Mouse (Mus musculus): ENCODE results near the gene Duxf3.
"Not testable (repeated sequence)": the region's sequence is repeated elsewhere in the genome, so short reads cannot be mapped to it uniquely, and the experiment has no call there.

The Duxf3 gene

GRCm38 (mm10) chr10:58223161-58223560, 9.3 kb downstream of the Duxf3 start:
- in situ Hi-C loops (cut with MseI, MboI) = not testable (repeated sequence)

DNA sequence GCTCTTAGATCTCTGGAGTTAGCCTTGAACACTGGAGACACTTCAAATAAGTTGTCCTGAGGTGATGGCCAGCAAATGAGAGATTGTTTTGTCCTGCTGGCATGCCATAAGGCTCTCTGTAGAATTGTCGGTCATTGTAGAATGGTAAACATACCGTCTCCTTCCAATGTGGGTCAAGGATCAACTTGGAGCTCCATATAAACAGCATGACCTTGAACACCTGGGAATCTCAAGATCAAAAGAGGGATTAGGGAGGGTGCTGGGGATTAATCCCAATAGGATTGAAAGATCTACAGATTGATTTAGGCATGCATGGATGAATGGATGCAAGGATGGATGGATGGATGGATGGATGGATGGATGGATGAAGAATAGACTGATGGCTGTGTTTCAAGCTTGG, 10.9 kb downstream of the Duxf3 start:
- in situ Hi-C loops (cut with MseI, MboI) = not testable (repeated sequence)

DNA sequence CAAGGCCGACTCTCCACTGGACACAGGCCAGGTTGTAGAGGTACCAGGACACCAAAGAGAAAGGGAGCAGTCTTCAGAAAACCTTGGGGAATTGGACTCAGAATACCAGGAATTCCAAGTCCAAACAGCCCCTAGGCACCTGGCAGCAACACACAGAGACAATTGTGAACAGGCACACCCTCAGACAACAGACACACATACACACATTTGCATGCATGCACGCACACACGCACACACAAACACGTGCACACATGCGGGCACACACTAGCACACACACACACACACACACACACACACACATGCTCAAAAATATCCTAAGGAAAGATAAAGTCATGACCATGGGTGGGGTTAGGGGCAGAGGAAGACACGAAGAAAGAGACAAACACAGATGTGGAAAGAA, 11.7 kb downstream of the Duxf3 start:
- in situ Hi-C loops (cut with MseI, MboI) = no loop called here

GRCm38 (mm10) chr10:58217366-58217765, 15.1 kb downstream of the Duxf3 start:
- in situ Hi-C loops (cut with MseI, MboI) = no loop called here

GRCm38 (mm10) chr10:58215353-58215752, 17.1 kb downstream of the Duxf3 start:
- in situ Hi-C loops (cut with MseI, MboI) = no loop called here

- in situ Hi-C loops (cut with MseI, MboI) = no loop called here
These were observed 17.5 kb downstream of the Duxf3 start for GRCm38 (mm10) chr10:58214934-58215333.

- in situ Hi-C loops (cut with MseI, MboI) = no loop called here
These were observed 18.0 kb downstream of the Duxf3 start for GRCm38 (mm10) chr10:58214497-58214896.

DNA sequence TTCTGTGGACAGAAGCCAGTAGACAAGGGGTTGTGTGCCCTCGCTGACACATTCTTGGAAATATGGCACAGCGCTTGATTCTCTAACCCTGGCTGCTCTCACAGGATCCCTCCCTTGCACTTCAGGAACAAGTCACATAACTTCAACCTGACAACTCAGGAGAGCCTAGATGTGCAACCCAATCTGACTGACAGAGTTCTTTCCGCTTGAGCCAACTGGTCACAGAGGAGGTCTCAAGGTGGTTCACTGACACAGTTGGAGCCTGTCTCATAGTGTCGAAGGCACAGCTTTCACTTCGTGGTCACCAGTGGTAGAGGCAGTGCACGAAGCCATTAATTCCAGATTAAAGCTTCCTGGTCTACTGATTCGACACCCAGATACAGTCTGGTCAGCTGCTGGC, 20.2 kb downstream of the Duxf3 start:
- in situ Hi-C loops (cut with MseI, MboI) = no loop called here

DNA sequence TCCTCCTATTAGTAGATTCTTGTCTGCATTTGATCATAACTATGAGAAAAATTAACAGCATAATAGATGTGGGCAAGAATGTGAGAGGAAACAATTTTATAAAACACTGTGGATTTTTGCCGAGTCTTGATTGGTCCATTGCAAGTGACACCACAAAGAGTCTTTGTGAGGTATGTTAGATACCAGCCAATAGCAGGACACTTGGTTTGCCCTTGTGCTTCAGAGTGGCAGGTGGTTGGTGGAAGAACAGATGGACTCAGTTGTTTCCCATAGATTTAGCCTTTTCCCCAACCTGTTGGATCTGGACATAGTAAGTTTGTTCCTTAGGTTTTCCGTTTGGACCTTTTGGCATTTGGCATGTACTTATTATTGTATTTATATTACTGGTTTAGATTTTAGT, 21.3 kb downstream of the Duxf3 start:
- in situ Hi-C loops (cut with MseI, MboI) = no loop called here

DNA sequence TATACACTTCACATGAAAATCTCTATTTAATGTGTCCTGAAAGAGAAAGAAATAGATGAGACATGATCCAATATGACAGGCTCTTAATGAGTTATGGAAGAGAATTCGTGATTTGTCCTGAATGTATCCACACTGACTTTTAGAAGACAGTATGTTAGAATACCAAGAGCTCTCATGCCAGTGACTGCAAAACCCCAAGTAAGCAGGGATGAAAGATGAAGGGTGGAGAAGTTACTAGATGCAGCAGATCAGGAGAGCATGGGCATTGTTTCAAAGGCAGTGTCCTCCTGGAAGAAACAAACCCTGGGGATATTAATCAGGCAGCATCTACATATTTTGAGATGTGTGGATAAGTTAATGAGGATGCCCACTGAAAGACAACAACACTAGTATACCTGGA, 22.0 kb downstream of the Duxf3 start:
- in situ Hi-C loops (cut with MseI, MboI) = no loop called here

DNA sequence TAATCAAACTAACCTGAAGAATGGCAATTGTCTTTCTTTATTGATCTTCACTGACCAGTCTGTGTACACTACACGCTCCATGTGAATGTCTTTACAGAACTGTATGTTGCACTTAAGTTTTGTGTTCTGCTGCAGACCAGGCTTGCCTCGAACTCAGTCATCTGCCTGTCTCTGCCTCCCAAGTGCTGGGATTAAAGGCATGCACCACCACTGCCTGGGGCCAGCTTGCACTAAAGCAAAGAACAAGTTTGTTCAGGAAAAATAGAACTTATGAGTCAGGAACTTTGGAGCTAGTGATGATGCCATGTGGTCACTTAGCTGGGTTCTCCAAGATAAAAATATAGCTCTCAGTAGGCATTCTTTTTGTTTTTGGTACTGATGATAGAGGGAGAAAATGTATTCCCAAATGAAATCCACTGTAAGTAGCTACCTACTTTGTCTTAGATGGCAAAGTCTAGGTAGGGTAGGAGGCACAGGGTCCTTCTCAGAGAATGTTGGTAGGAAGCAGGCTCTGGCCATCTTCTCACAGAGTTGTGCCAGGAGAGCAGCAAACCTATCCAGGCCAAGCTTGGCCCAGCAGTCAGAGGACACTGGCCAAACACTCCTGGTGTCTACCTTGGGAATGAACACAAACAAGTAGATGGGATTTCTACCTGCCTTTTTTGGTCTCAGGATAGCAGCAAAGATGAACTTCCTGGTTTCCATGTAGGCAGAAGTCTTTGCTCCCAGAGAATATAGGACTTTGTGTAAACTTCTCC, 22.6 kb downstream of the Duxf3 start:
- in situ Hi-C loops (cut with MseI, MboI) = no loop called here

DNA sequence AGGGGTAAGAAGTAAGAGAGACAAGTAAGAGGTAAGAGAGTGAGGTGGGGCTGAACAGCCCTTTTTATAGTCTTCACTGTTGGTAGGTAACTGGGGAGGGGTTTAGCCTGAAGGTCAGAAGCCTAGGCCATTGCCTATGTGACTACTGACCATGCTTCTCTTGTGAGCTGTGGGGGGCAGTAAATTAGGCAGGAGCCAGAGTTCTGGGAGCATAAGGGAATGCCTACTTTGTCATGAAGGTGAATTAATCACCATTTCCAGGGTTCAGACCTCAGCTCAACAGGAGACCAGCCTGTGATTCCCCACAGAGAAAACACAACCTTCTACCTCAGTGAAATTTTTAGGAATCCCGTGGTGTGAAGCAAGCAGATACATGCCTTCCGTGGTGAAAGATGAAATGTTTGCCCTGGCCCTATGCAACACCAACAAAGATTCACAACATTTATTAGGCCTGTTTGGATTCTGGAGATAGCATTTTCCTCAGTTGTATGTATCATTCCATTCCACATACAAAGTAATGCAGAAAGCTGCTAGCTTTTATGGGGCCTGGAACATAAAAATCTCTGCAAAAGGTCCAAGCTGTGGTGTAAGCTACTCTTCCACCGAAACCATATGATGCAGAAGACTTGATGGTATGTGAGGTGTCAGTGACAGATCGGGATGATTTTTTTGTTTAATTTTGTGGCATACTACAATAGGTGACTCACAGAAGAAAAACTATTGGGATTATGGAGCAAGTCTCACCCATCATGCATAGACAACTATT, 25.7 kb downstream of the Duxf3 start:
- in situ Hi-C loops (cut with MseI, MboI) = no loop called here

GRCm38 (mm10) chr10:58205986-58206385, 26.5 kb downstream of the Duxf3 start:
- in situ Hi-C loops (cut with MseI, MboI) = no loop called here

Measured in mouse trophoblast stem cell (cell line).